ENCODE assay signal across 27 mouse cellular contexts in the genomic region with DNA sequence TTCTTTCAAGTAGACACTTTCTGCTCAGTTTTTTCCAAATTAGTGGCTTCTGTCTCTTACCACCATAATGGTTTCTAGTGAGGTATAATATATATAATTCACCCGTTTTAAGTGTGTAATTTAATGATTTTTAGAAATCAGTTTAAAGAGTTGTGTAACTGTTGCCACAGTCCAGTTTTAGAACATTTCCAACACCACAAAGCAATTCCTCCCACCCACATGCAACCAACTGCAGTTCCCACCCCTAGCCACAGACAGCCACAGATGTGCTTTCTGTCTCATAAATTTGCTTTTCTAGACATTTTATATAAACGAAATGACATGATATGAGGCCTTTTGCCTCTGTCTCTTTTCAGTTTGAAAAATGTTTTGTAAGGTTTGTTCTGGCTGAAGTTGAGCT.
"Had no signal": no experiment of that assay in that cellular context is flagged by ENCODE, and none has a peak within 500 bp of the region (broad histone marks: within the 10 kb centered on the region; RNA-seq: fewer than 3 reads in every experiment).

No protein-coding gene starts in this region.

- H3K4me2 ChIP-seq: heart, embryonic 11.5 days; heart, embryonic 13.5 days; heart, embryonic 15.5 days; hindbrain, embryonic 13.5 days; hindbrain, embryonic 15.5 days; kidney, embryonic 15.5 days; limb, embryonic 12.5 days; liver, embryonic 11.5 days; liver, embryonic 13.5 days had no signal

- H3K27me3 ChIP-seq: heart, embryonic 13.5 days; heart, embryonic 15.5 days had no signal

- H3K36me3 ChIP-seq: heart, embryonic 13.5 days; heart, embryonic 15.5 days; hindbrain, embryonic 13.5 days; hindbrain, embryonic 15.5 days; kidney, embryonic 15.5 days; limb, embryonic 10.5 days; limb, embryonic 12.5 days; liver, embryonic 13.5 days had no signal

- ATAC-seq: hindbrain, postnatal 0 days; intestine, embryonic 16.5 days had no signal

- H3K4me3 ChIP-seq: gastrocnemius, adult 2 months; heart, adult 2 months; heart, embryonic 13.5 days; heart, embryonic 15.5 days; hindbrain, embryonic 13.5 days; hindbrain, embryonic 15.5 days; kidney, embryonic 15.5 days; limb, embryonic 10.5 days; limb, embryonic 12.5 days; liver, embryonic 13.5 days had no signal

- H3K27ac ChIP-seq: gastrocnemius, adult 2 months; heart, adult 2 months; heart, embryonic 13.5 days; heart, embryonic 15.5 days; hindbrain, embryonic 13.5 days; hindbrain, embryonic 15.5 days; hindbrain, postnatal 0 days; kidney, embryonic 15.5 days; kidney, postnatal 0 days; limb, embryonic 10.5 days; limb, embryonic 12.5 days; liver, embryonic 13.5 days had no signal

- DNase-seq: gastrocnemius, adult 2 months; gastrocnemius, postnatal 10 days; gastrocnemius, postnatal 25 days; heart, adult 11 months; heart, adult 2 months; heart, postnatal 14 days; heart, postnatal 36 days; kidney, adult 11 months; kidney, adult 2 months; kidney, adult 9 months; kidney, postnatal 14 days; kidney, postnatal 36 days; layer of hippocampus, adult 9-11 months; liver; liver, embryonic 13.5 days had no signal
